Mouse (Mus musculus) adrenal gland, adult 18-20 months (tissue): ENCODE data around the gene Sept4. TPM values are rescaled to one million over a fixed set of nuclear protein-coding genes. Genes with fewer than 3 reads are reported as not detected.

Experiments used
- DNase-seq, 2 experiments: peaks; one replicate each; pipeline ENCODE4 v3.0.0; 2021 to 2022; ENCODE audit warnings: low spot score in 2 of 2
- total RNA-seq, 2 experiments: library from RNA; stranded (reverse); gene quantifications; 1 replicate in 1 of 2; 2 replicates in 1 of 2; pipeline ENCODE4 v1.2.3; 2021

Sept4 gene
- total RNA-seq, 2 experiments from 2014 or later, result 39.9 to 63.2 TPM

- DNase-seq, result no peak
These were observed 27.8 kb downstream of the Sept4 start for GRCm38 (mm10) chr11:87596492-87596891.

- DNase-seq, result no peak
These were observed 28.4 kb downstream of the Sept4 start for GRCm38 (mm10) chr11:87597061-87597460.

- no peak for DNase-seq
These were observed 30.8 kb downstream of the Sept4 start for GRCm38 (mm10) chr11:87599395-87600089.

GRCm38 (mm10) chr11:87600322-87600853 lies 31.7 kb downstream of the Sept4 start:
- no peak for DNase-seq

- DNase-seq, result no peak
These were observed 33.5 kb downstream of the Sept4 start for GRCm38 (mm10) chr11:87602234-87602633.

GRCm38 (mm10) chr11:87603571-87603970 lies 34.9 kb downstream of the Sept4 start:
- DNase-seq, result no peak

- DNase-seq, result no peak
These were observed 40.6 kb downstream of the Sept4 start for GRCm38 (mm10) chr11:87609264-87609663.

- DNase-seq, result no peak
These were observed 42.8 kb downstream of the Sept4 start for GRCm38 (mm10) chr11:87611547-87611946.

GRCm38 (mm10) chr11:87613972-87614371 lies 45.3 kb downstream of the Sept4 start:
- no peak for DNase-seq

GRCm38 (mm10) chr11:87615551-87615950 lies 46.8 kb downstream of the Sept4 start:
- no peak for DNase-seq

- no peak for DNase-seq
These were observed 47.2 kb downstream of the Sept4 start for GRCm38 (mm10) chr11:87615952-87616351.

- DNase-seq, result no peak
These were observed 48.2 kb downstream of the Sept4 start, which contains the start of gene Hsf5 for GRCm38 (mm10) chr11:87616790-87617474. Hsf5 (plus strand) TSS chr11:87617164.

- no peak for DNase-seq
These were observed 48.9 kb downstream of the Sept4 start for GRCm38 (mm10) chr11:87617606-87618005.

- no peak for DNase-seq
These were observed 54.5 kb downstream of the Sept4 start for GRCm38 (mm10) chr11:87623160-87623559.

- DNase-seq, result no peak
These were observed 61.2 kb downstream of the Sept4 start for GRCm38 (mm10) chr11:87629859-87630258.

GRCm38 (mm10) chr11:87638793-87639192 lies 70.1 kb downstream of the Sept4 start:
- DNase-seq, result no peak

GRCm38 (mm10) chr11:87639206-87639605 lies 70.5 kb downstream of the Sept4 start:
- DNase-seq, result peak; percentile 66 to 72

Other genes starting within 250 kb of the Sept4 start
- gene Ppm1e, start 209.9 kb upstream of the Sept4 start, total RNA-seq, result 10 to 100 TPM; 13.1 to 24.4 TPM
- gene Rad51c, start 163.9 kb upstream of the Sept4 start, total RNA-seq, result 1 to 10 TPM; 2.8 to 4.9 TPM
- under 1 TPM; 0.07 to 0.26 TPM for gene Tex14, start 163.8 kb upstream of the Sept4 start, total RNA-seq
- not detected for gene Gm11492, start 2.2 kb upstream of the Sept4 start, total RNA-seq
- gene Mtmr4, start 23.3 kb downstream of the Sept4 start, total RNA-seq, result 10 to 100 TPM; 25.6 to 29.7 TPM
- under 1 TPM; 0.06 to 0.07 TPM for gene Hsf5, start 48.3 kb downstream of the Sept4 start, total RNA-seq
- 1 to 10 TPM; 4.7 to 5.1 TPM for gene Rnf43, start 93.8 kb downstream of the Sept4 start, total RNA-seq
- 10 to 100 TPM; 65.5 to 72.4 TPM for gene Supt4a, start 168.6 kb downstream of the Sept4 start, total RNA-seq
- gene Tspoap1, start 191.6 kb downstream of the Sept4 start, total RNA-seq, result 1 to 10 TPM; 7.6 to 9.5 TPM
- not detected for gene Mpo, start 224.7 kb downstream of the Sept4 start, total RNA-seq